Mouse (Mus musculus) E14TG2a.4 (cell line): ENCODE results near the gene Trim3.

Experiments used
- CTCF ChIP-seq: conservative IDR thresholded peaks from 2 replicates; pipeline ENCODE4 v1.5.1; 2014; ENCODE audit warnings: low read length
- POU5F1 ChIP-seq: IDR thresholded peaks from 2 replicates; pipeline ENCODE4 v1.6.1; 2014; ENCODE audit warnings: low read length, borderline replicate concordance

DNA sequence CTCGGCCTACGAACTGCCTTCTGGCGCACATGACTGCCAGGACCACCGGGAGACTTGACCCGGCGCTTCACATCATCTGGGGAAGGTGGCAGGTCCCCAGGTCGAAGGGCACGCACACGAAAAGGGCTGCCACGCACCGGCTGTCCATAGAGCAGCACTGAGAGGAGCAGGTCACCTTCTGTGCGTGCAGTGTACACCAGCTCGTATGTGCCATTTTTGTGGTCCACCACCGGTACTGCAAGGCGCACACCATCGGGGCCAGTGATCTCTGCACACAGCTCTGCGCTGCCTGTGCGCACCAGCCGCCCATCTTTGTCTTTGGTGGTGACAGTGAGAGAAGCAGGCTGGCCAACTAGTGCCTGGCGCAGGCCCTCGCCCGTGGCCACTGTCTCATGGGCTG is 15.6 kb downstream of the Trim3 start:
- TF ChIP-seq CTCF (no peak), POU5F1 (no peak)
